Mouse (Mus musculus) urinary bladder, adult 2 months (tissue): ENCODE data around the gene Tbcc. TPM values are rescaled to one million over a fixed set of nuclear protein-coding genes. Genes with fewer than 3 reads are reported as not detected.
"Not testable (repeated sequence)": the region's sequence is repeated elsewhere in the genome, so short reads cannot be mapped to it uniquely, and the experiment has no call there.

ENCODE experiments used
- DNase-seq: peaks from one replicate; pipeline ENCODE4 v3.0.0; 2022; ENCODE audit warnings: low spot score
- polyA plus RNA-seq: library from polyadenylated mRNA; depleted of rRNA; stranded (reverse); fragments of >200 nt; gene quantifications from 2 replicates; pipeline ENCODE4 v1.2.3, GENCODE M21; 2012; rRNA removed

Tbcc gene
- polyA plus RNA-seq: 20.3 and 21.5 TPM in 2 replicates

DNA sequence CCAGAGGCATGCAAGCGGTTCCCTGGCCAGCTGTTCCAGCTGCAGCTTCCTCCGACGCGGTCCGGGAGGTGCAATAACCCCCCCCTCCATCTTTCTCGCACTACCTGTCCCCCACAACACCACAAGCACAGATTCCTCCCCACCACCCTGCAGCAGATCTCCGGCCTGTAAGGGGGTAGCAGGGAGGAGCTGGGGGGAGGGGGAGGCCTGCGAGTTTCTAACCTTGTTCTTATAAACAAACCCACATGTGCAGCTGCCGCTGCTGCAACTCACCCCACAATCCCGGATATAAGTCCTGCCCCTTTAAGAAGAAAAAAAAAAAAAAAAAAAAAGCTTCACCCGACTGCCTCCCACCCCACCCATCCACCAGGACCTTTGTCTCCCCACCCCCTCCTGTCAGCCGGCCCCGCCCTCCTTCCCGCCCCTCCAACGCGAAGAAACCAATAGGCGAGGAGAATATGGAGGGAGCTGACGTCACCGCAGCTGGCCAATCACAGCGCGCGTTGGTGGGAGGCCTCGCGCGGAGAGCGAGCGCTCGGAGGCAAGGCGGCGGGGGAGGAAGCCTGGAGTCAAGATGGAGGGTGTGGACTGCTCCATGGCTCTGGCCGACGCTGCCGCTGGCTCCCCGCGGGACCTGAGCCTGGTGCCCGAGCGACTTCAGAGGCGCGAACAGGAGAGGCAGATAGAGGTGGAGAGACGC, at the start of gene Tbcc:
Gene Tbcc (plus strand): TSS at position 569 of the 700 bp plus-strand sequence.
- peak; percentile 91 for DNase-seq

DNA sequence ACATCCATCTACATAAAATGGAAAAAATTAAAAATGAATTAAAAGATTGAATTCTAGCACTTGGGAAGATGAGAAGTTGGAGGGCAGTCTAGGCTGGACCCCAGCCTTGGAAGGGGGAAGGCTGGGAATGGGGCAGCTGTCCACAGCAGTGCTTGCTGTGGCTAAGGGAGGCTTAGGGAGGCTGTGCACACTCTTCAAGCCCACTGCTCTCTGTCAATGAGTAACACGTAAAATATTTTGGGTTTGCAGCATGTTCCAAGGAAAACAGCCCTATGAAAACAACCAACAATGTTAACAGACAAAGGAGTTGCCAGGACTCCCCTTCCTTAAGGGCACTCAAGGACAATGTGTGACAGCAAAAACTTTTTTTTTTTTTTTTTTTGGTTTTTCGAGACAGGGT, 47.5 kb upstream of the Tbcc start:
- DNase-seq: no peak

DNA sequence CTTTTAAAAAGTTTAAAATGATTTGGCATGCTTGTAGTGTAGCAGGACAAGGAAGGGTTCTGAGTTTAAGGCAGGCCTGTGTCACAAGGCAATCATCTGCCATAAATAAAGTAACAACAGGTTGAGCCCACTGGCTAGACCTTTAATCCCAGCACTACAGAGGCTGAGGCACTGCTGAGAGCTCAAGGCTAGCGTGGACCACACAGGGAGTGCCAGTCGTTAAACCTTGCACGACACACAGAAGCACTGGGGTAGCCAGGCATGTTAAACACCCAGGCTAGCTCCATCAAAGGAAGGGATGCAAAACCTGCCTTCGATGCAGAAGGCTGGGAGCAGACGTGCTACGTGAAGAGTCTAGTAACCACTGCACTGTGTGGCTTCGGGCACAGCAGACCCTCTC, 46.8 kb upstream of the Tbcc start:
- no peak for DNase-seq

DNA sequence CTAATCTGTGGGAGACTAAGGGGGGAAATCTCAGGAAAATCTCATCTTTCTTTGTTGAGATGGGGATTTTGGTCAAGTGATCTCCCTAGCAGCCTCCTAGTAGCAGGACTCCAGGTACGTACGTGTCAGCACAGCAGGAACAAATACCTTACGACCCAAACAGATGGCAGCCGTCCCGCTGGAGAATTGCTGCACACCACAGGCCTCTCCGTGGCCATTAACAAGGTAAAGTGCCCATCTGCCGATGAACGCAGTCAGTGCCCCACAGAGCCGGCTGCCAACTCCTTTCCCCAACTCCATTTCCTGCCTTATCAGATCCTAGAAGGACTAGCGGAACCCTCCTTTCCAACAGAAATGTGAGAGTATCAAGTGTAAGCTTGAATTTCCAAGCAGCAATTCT, 45.7 kb upstream of the Tbcc start:
- no peak for DNase-seq

DNA sequence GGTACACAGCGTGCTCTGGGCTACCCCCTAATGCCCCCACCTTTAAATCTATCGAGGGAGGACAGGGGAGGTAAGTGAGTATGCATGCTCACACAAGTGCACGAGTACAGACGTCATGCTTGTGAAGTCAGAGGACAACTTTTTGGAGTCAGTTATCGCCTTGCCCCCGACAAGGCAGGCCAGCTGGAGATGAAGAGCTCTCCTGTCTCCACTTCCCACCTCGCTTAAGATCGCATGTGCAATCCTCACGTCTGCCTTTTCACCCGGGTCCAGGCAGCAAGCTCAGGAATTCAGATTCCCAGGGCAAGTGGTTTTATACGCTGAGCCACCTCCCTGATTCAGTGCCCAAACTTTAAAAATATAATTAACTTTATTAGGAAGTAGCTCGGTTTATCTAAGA, 45.2 kb upstream of the Tbcc start:
- no peak for DNase-seq

DNA sequence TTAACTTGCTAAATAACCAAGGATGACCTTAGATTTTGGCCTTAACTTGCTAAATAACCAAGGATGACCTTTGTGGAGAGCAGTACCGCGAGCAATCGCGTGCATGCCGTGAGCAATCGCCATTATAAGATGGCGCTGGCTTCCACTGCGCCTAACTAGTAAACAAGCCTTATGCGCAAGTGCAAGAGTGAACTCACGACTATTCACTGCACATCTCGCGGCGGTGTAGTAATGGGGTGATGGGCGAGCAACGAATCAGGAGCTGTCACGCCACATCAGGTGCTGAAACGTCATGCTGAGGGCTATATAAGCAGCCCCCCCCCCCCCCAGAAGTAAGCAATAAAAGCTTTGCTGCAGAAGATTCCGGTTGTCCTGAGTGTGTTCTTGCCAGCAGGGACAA, 43.9 kb upstream of the Tbcc start:
- DNase-seq: not testable (repeated sequence)

DNA sequence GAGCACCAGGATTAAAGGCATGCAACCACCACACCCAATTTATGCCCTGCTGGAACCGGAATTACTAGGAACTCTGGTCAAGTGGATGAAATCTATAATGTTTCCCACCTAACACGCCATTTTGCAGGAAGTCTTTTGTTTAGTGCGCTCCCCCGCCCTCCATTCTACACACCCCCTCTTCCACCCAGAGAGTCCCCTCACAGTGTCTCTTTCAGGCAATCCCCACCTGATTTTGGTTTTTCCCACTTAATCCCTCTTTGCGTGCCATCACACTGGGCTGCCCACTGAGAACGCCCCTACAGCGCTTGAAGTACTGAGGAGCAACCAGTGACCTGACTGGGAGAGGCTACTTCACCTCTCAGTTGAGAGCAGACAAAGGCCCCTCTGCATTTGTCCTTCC, 43.3 kb upstream of the Tbcc start:
- DNase-seq: no peak

DNA sequence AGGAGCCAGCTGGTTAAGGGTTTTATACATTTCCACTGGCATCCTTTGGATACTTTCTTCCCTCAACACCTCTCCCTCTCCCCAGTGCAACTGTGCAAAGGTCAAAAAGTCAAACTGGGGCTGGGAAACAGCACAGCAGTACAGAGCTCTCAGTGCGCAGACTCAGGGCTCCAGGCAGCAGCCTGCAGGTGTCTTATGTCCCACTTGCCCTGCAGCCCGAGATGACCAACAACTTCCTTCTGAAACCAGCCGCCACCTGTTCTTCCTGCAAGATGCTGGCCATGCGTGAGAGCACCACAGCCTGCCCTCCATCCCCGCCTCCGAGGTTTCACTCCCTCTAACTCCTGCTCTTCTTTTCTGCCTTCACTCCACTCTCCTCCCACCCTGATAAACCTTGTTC, 37.8 kb upstream of the Tbcc start:
- DNase-seq: no peak

DNA sequence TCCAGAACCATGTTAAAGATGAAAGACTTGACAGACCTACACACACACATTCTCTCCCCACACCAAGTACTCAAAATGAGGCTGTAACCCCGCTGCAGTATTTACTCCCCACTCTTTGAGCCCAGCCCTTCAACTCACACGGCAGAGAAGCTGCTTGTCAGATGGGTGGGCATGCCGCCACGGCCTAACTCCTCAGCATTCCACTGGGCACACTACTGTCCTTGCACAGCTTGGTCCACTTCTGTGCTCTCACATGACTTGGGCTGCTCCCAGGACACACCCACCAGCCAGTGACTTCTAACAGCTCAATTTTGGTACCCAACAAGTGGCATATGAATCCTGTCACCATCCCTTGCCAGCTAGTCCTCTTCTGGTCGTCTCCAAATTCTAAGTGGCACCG, 37.2 kb upstream of the Tbcc start:
- DNase-seq: no peak

DNA sequence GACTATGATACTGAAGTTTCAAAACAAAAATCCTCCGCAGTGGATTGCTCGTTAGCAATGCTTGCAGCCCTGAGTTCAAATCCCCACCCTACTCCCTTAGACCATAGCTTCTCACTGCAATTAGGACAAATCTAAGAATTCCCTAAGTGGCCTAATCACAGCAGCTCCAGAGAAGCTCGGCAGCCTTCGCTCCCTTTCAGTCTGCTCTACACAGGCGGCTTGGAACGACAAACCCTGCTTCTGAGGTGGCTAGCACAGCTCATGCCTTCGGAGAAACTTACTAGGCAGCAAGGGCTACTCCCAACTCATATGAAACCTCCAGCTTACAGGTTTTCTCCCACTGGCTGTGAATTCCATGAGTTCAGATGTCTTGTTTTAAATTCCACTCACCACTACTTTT, 36.4 kb upstream of the Tbcc start:
- DNase-seq: no peak

DNA sequence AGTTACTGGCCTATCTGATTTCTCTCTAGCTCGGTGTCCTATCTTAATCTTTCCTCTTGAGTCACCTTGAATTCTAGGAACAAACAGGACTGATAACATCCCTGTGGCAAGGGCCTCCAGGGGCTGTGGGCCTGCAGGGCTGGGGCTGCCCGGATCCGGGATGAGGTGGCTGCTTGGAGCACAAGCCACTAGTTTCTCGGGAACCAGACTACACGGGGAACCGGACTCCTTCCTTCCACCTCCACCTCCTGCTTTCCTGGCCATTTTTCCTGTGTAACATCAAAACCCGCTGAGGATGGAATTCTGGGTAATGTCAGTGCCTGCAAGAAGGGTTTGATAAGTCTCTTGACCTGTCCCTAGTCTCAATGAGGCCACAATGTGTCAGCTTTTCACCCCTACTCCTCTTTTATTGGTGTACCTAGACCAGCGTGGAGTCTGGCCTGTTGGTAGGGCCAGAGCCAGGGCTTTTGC, 35.8 kb upstream of the Tbcc start:
- no peak for DNase-seq

DNA sequence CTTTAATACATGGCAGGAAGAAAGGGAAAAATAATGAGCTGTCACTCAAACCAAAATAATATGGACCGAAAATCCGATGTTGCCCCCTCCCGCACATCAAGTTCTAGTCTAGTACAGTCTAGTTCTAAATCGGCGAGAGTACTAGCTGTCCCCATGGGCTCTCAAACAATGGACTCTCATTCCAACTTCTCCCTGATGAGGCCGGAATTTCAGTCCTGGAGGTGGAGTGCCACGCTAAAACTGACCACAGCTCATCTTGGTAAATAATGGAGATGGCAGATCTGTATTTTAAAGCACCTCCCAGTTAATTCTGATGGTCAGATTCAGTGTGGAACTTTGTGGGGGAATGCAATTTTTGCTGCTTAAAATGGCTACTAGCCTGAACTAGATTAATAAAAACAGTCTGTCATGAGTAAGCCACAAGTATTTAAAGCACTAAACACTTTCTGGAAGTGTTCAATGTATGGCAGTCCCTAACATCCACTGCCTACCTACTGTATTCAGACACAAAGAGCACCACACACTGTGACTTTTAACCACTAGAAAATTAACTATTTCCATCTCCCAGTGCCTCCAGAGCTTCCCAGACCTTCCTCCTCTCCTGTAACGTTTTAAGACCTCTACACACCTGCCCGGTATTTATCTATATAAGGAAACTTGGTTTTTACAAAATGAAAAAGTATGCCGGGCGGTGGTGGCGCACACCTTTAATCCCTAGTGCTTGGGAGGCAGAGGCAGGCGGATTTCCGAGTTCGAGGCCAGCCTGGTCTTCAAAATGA, 35.0 kb upstream of the Tbcc start:
- DNase-seq: no peak

DNA sequence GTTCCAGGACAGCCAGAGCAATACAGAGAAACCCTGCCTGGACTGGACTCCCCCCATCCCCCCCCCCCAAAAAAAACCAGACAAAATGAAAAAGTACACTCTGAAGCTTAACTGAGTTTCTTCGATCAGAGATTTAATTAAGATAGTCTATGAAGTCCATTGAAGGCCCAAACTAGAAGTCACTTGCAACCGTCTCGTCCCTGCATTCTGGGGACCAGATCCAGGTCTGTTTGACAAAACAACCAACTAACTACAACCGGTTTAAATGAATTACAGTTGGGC, 34.4 kb upstream of the Tbcc start:
- no peak for DNase-seq

DNA sequence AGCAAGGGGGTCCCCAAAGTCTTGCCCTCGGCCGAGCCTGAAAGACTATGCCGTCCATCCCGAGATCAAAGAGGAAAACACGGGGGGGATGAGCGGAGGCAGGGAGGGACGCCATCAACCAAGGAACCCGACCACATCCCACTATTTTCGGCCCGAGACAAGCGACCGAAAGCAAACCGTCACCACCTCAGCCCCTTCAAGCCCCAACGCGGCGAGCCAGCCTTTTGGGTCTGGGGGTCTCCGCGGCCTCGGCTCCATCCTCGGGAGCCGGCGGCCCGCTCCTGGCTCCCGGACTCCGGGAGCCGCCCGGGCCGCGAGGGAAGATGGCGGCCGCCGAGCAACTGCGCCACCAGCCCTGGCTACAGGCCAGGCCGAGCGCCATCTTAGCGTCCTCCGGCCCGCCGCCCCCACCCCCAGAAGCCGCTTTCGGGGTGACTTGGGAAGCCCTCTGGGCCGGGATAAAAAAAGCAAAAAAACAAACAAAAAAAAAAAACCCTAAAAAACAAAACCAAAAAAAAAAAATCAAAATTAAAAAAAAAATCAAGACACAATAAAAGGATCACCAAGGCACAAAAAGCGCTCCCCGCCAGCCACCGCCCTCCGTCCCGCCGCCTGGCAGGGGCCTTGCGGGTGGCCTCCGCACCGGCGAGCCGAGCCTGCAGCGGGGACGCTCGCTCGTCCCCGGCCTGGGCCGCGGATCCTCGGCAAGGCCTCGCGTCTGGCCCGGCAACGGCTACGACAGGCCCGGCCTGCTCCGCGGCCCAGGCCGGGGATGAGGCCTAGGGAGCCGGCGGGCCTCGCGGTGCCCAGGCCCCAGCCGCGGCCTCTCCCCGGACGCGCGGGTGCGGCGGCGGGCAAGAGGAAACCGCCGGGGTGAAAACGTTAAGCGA, 33.8 kb upstream of the Tbcc start:
- peak; percentile 72 for DNase-seq

DNA sequence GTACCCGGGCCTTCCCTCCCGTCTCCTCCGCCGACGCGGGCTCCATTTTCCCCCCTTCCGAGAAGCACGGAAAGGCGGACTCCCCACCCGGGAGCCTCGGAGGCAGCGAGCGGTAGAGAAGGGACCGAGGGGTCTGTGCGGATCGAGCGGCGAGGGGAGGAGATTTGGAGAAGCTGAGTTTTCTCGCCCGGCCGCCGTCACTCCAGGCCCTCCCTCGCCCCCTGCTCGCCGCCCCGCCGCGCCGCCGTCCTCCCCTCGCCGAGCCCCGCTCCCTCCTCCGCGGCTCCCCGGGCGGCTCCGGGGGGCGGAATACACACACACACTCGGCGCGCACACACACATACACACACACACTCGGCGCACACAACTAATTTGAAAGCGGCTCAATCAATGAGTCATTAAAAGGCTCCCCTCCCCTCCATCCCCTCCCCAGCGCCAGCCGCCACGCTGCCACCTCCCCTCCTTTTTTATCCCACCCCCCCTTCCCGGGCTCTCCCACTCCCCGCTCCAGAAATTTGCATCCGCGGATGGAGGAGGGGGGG, 33.1 kb upstream of the Tbcc start:
- peak; percentile 80 for DNase-seq

DNA sequence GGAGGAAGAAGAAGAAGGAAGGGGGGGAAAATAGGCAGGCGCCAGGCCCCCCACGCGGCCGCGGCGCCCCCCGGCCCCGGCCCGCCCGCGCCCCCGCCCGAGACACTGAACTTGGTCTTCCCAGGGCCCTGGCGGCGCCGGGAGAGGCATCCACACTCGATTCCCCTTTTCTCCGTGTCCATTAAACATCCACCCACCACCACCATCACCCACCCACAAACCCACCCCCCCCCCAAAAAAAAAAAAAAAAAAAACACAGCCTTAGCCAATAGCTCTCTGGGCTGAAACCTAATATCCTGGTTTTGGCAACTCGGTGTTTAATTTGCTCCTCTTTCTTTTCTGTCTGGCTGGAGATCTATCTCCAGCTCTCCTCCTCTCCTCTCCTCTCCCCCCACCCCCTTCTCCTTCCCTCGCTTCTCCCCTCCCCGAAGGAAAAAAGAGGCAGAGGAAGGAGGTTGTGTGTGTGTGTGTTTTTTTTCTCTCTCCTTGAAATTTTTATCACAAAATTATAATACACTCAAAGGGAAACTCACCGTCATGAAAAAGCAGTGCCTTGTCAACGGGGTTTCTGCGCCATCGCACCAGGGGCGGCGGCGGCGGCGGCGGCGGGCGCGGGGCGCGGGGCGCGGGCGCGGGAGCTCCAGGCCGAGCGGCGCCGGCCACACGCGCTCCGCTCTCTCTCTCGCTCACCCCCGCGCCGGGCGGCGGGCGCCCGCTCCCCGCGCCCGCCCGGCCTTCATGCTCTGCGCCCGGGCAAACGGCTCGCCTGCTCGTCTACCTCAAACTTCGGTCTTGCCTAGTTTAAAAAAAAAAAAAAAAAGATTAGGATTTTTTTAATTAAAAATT, 32.4 kb upstream of the Tbcc start, which contains the start of gene Bicral:
Gene Bicral (minus strand): TSS at position 580 of the 846 bp plus-strand sequence.
- peak; percentile 50 for DNase-seq

DNA sequence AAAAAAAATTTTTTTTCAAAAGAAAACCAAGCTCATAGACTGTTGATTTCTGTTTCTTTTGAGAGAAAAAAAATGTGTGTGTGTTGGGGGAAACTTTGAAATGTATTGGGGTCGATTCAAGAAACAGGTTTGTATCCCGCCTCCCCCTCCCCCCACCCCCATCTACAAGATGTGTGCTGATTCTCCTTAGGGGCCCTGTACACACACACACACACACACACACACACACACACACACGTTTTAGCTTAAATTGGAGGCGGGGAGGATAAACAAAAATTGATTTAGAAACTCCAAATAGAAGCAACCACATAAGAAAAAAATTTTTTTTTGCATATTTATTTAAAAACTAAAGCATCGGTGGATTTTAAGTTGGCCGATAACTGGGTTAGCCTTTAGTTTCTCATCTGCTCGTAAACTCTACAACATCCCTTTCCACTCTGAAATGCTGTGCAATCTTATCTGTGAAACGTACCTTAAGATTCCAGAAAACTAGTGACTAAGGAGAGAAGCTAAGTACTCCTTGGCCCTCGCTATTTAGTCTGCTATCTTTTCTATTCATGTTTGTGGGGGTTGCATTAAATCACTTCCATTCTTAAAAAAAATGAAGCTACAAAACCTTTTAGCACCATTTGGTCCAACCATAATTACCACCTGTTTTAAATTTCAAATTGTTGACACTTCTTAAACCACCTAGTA, 31.6 kb upstream of the Tbcc start:
- DNase-seq: no peak

DNA sequence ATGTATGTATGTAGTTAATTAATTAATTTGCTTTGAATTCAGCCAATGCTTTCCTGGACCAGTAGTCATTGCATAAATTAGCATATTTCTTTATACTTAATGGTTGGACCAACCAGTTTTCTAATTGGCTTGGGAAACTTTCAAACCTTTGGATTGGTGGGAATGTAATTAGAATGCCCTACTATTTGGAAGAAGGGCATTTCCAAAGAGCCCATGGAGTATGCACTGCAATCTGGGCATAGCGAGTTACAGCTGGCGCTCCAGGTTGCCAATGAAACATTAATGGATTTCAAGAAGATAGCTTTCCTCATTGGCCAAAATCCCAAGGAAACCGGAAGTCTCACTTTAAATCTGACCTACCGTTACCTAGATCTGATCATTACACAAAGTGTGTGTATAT, 30.4 kb upstream of the Tbcc start:
- DNase-seq: no peak

DNA sequence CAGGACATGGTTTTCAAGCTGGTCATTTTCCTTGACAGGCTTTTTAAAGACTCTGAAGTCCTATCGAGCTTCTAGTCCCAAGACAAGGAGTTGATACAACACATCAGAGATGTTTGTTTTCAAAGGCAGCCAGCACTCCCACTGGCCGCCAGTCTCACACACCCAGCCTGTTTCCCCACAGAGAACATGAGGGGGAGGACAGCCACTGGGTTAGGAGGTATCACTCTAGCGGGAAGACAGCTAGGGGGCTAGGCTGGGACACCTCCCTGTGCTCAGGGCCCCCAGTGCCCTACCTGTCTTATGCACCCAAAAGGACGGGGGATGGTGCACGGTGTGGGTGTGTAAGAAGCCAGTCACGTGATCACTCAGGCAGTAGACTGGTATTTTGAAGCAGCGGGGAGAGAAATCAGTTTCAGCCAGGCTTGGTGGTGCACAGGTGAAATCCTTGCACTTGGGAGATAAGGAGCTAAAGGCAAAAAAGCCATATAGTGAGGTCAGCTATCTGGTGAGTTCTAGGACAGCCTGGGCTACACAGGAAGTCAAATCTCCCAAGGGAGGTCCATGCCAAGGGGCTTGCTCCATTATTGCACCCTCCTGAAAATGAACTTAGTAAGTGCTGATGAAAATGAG, 25.8 kb upstream of the Tbcc start:
- no peak for DNase-seq

DNA sequence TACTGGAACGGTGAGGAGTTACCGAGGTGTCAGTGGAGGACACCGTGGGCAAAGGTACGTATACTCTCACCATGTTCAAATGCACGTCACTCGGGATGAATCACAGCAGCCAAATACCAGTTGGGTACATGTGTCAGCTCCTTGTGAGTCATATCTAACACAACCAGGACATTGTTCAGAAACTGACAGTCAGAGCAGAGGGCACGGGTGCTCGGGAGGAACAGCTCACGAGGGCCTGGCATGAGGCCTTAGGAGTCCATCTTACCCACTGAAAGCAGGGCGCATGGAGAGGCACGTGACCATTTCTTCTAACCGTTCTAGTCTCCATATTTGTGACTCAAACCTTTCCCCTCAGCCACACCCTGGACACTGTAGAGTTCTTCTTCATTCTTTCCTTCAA, 23.6 kb upstream of the Tbcc start:
- no peak for DNase-seq
